Mouse (Mus musculus): Measurements from ENCODE around the gene Mfap2. TPM values are rescaled to one million over a fixed set of nuclear protein-coding genes. Genes with fewer than 3 reads are reported as not detected.

Gene Mfap2
- polyA plus RNA-seq, 1 experiment from 2014 or later: 412 TPM

- H3K4me2 ChIP-seq (replicated peaks; ENCODE audit: low read depth, low read length): peak overlapping the region; percentile 26
- ATAC-seq (ENCODE audit: low FRiP score, low TSS enrichment): peak; percentile 87
These were observed 43.4 kb downstream of the Mfap2 start for GRCm38 (mm10) chr4:141053568-141054161.

GRCm38 (mm10) chr4:141056970-141057369 is 46.8 kb downstream of the Mfap2 start:
- H3K27ac ChIP-seq (ENCODE audit: low read depth, low read length): no peak overlapping the region
- H3K4me3 ChIP-seq (ENCODE audit: low read length): no peak overlapping the region
- WGBS: 97% methylated on average over 10 of the region's 10 CpGs
- H3K4me2 ChIP-seq (replicated peaks; ENCODE audit: low read depth, low read length): no peak overlapping the region
- H3K9me3 ChIP-seq (ENCODE audit: control insufficient read depth, low read length): no peaks in the 10 kb centered on the region
- no peaks in the 10 kb centered on the region for H3K27me3 ChIP-seq (ENCODE audit: control insufficient read depth, insufficient read depth, low read length)
- H3K36me3 ChIP-seq (ENCODE audit: control insufficient read depth, insufficient read depth, low read length): no peaks in the 10 kb centered on the region; the same call in 1 of the 2 replicates
- H3K9ac ChIP-seq (ENCODE audit: low read depth, low read length): no peak overlapping the region
- H3K4me1 ChIP-seq (ENCODE audit: control insufficient read depth, insufficient read depth, low read length): peaks cover 32% of the 10 kb centered on the region; the same call in 1 of the 2 replicates
- no peak for ATAC-seq (ENCODE audit: low FRiP score, low TSS enrichment)

More at GRCm38 (mm10) chr4:141053568-141054161, 43.4 kb downstream of the Mfap2 start:
- H3K27ac ChIP-seq (ENCODE audit: low read depth, low read length): peak overlapping the region; percentile 90
- peak overlapping the region; percentile 13; the same call in 1 of the 2 replicates for H3K9ac ChIP-seq (ENCODE audit: low read depth, low read length)
- peaks cover 50% of the 10 kb centered on the region for H3K4me1 ChIP-seq (ENCODE audit: control insufficient read depth, insufficient read depth, low read length)
- peaks cover 2% of the 10 kb centered on the region; the same call in 1 of the 2 replicates for H3K36me3 ChIP-seq (ENCODE audit: control insufficient read depth, insufficient read depth, low read length)
- H3K27me3 ChIP-seq (ENCODE audit: control insufficient read depth, insufficient read depth, low read length): no peaks in the 10 kb centered on the region
- H3K4me3 ChIP-seq (ENCODE audit: low read length): peak overlapping the region; percentile 0; the same call in 1 of the 2 replicates
- WGBS: 20% methylated on average over 17 of the region's 17 CpGs
- no peaks in the 10 kb centered on the region for H3K9me3 ChIP-seq (ENCODE audit: control insufficient read depth, low read length)

GRCm38 (mm10) chr4:141058835-141059234 is 48.6 kb downstream of the Mfap2 start:
- Histone ChIP-seq H3K4me1 (ENCODE audit: control insufficient read depth, insufficient read depth, low read length) (peaks cover 20% of the 10 kb centered on the region; the same call in 1 of the 2 replicates), H3K9ac (ENCODE audit: low read depth, low read length) (no peak overlapping the region), H3K27me3 (ENCODE audit: control insufficient read depth, insufficient read depth, low read length) (no peaks in the 10 kb centered on the region), H3K9me3 (ENCODE audit: control insufficient read depth, low read length) (no peaks in the 10 kb centered on the region), H3K27ac (ENCODE audit: low read depth, low read length) (no peak overlapping the region), H3K4me2 (replicated peaks; ENCODE audit: low read depth, low read length) (no peak overlapping the region), H3K36me3 (ENCODE audit: control insufficient read depth, insufficient read depth, low read length) (no peaks in the 10 kb centered on the region), H3K4me3 (ENCODE audit: low read length) (no peak overlapping the region)
- 60% methylated on average over 9 of the region's 9 CpGs for WGBS
- ATAC-seq (ENCODE audit: low FRiP score, low TSS enrichment): no peak

- Histone ChIP-seq H3K4me2 (replicated peaks; ENCODE audit: low read depth, low read length) (peak overlapping the region; percentile 67), H3K27ac (ENCODE audit: low read depth, low read length) (peak overlapping the region; percentile 88), H3K9ac (ENCODE audit: low read depth, low read length) (peak overlapping the region; percentile 87), H3K4me3 (ENCODE audit: low read length) (peak overlapping the region; percentile 72), H3K4me1 (ENCODE audit: control insufficient read depth, insufficient read depth, low read length) (peaks cover 14% of the 10 kb centered on the region; the same call in 1 of the 2 replicates), H3K9me3 (ENCODE audit: control insufficient read depth, low read length) (no peaks in the 10 kb centered on the region), H3K36me3 (ENCODE audit: control insufficient read depth, insufficient read depth, low read length) (no peaks in the 10 kb centered on the region), H3K27me3 (ENCODE audit: control insufficient read depth, insufficient read depth, low read length) (no peaks in the 10 kb centered on the region)
- no peak for ATAC-seq (ENCODE audit: low FRiP score, low TSS enrichment)
- 1% methylated on average over 32 of the region's 32 CpGs for WGBS
These were observed 49.6 kb downstream of the Mfap2 start for GRCm38 (mm10) chr4:141059616-141060425.

GRCm38 (mm10) chr4:141060426-141061301 is 50.4 kb downstream of the Mfap2 start, which contains the start of gene Crocc:
TSS of gene Crocc (minus strand) at chr4:141060550.
- H3K4me1 ChIP-seq (ENCODE audit: control insufficient read depth, insufficient read depth, low read length): peaks cover 14% of the 10 kb centered on the region; the same call in 1 of the 2 replicates
- no peaks in the 10 kb centered on the region for H3K9me3 ChIP-seq (ENCODE audit: control insufficient read depth, low read length)
- no peaks in the 10 kb centered on the region for H3K27me3 ChIP-seq (ENCODE audit: control insufficient read depth, insufficient read depth, low read length)
- H3K9ac ChIP-seq (ENCODE audit: low read depth, low read length): peak within 1 kb of the TSS; percentile 87
- peaks cover 3% of the 10 kb centered on the region; the same call in 1 of the 2 replicates for H3K36me3 ChIP-seq (ENCODE audit: control insufficient read depth, insufficient read depth, low read length)
- ATAC-seq (ENCODE audit: low FRiP score, low TSS enrichment): peak; percentile 95
- under 1% methylated on average over 76 of the region's 77 CpGs for WGBS
- peak within 1 kb of the TSS; percentile 93 for H3K27ac ChIP-seq (ENCODE audit: low read depth, low read length)
- H3K4me2 ChIP-seq (replicated peaks; ENCODE audit: low read depth, low read length): peak within 1 kb of the TSS; percentile 67
- H3K4me3 ChIP-seq (ENCODE audit: low read length): peak within 1 kb of the TSS; percentile 72

- Histone ChIP-seq H3K4me1 (ENCODE audit: control insufficient read depth, insufficient read depth, low read length) (peaks cover 6% of the 10 kb centered on the region; the same call in 1 of the 2 replicates), H3K36me3 (ENCODE audit: control insufficient read depth, insufficient read depth, low read length) (peaks cover 37% of the 10 kb centered on the region), H3K4me2 (replicated peaks; ENCODE audit: low read depth, low read length) (no peak overlapping the region), H3K27ac (ENCODE audit: low read depth, low read length) (no peak overlapping the region), H3K4me3 (ENCODE audit: low read length) (no peak overlapping the region), H3K9me3 (ENCODE audit: control insufficient read depth, low read length) (no peaks in the 10 kb centered on the region), H3K9ac (ENCODE audit: low read depth, low read length) (no peak overlapping the region), H3K27me3 (ENCODE audit: control insufficient read depth, insufficient read depth, low read length) (no peaks in the 10 kb centered on the region)
- 89% methylated on average over 4 of the region's 4 CpGs for WGBS
- no peak for ATAC-seq (ENCODE audit: low FRiP score, low TSS enrichment)
These were observed 54.0 kb downstream of the Mfap2 start for GRCm38 (mm10) chr4:141064104-141064659.

- Histone ChIP-seq H3K27me3 (ENCODE audit: control insufficient read depth, insufficient read depth, low read length) (no peaks in the 10 kb centered on the region), H3K4me1 (ENCODE audit: control insufficient read depth, insufficient read depth, low read length) (no peaks in the 10 kb centered on the region), H3K9ac (ENCODE audit: low read depth, low read length) (no peak overlapping the region), H3K36me3 (ENCODE audit: control insufficient read depth, insufficient read depth, low read length) (peaks cover 47% of the 10 kb centered on the region), H3K4me3 (ENCODE audit: low read length) (no peak overlapping the region), H3K4me2 (replicated peaks; ENCODE audit: low read depth, low read length) (no peak overlapping the region), H3K9me3 (ENCODE audit: control insufficient read depth, low read length) (no peaks in the 10 kb centered on the region), H3K27ac (ENCODE audit: low read depth, low read length) (no peak overlapping the region)
- 5% methylated on average over 8 of the region's 8 CpGs for WGBS
- ATAC-seq (ENCODE audit: low FRiP score, low TSS enrichment): no peak
These were observed 54.9 kb downstream of the Mfap2 start for GRCm38 (mm10) chr4:141065123-141065522.
